Mouse (Mus musculus) heart, embryonic 12.5 days (tissue): ENCODE measurements around the gene Chrm3. TPM values are rescaled to one million over a fixed set of nuclear protein-coding genes. Genes with fewer than 3 reads are reported as not detected.

Experiments
- ATAC-seq: fragments of 200-750 bp; cut with Nextera tagmentation; 2 replicates; pipeline ENCODE4 v1.8.0; 2017; ENCODE audit warnings: moderate TSS enrichment, moderate library complexity; ENCODE audit not compliant: insufficient number of reproducible peaks, low FRiP score
- H3K27ac ChIP-seq: fragments of 300-500 bp; sonication (generic); 2 replicates; pipeline ENCODE4 v1.5.1; 2016; ENCODE audit warnings: mild to moderate bottlenecking, moderate library complexity; ENCODE audit not compliant: poor library complexity, severe bottlenecking
- H3K27me3 ChIP-seq: fragments of 300-500 bp; sonication (generic); replicated peaks from 2 replicates; pipeline ENCODE4 v1.6.1; 2016; ENCODE audit warnings: mild to moderate bottlenecking, moderate library complexity
- H3K36me3 ChIP-seq: fragments of 300-500 bp; sonication (generic); 2 replicates; pipeline ENCODE4 v1.6.1; 2016; ENCODE audit warnings: mild to moderate bottlenecking, moderate library complexity
- H3K4me1 ChIP-seq: fragments of 300-500 bp; sonication (generic); replicated peaks from 2 replicates; pipeline ENCODE4 v1.6.1; 2016; ENCODE audit warnings: mild to moderate bottlenecking
- H3K4me2 ChIP-seq: fragments of 300-500 bp; sonication (generic); 2 replicates; pipeline ENCODE4 v1.6.1; 2016; ENCODE audit warnings: mild to moderate bottlenecking, moderate library complexity
- H3K4me3 ChIP-seq: fragments of 300-500 bp; sonication (generic); 2 replicates; pipeline ENCODE4 v1.5.1; 2016; ENCODE audit warnings: mild to moderate bottlenecking
- H3K9ac ChIP-seq: fragments of 300-500 bp; sonication (generic); 2 replicates; pipeline ENCODE4 v1.6.1; 2016; ENCODE audit warnings: mild to moderate bottlenecking, moderate library complexity
- H3K9me3 ChIP-seq: fragments of 300-500 bp; sonication (generic); replicated peaks from 2 replicates; pipeline ENCODE4 v1.6.1; 2016; ENCODE audit warnings: mild to moderate bottlenecking, moderate library complexity
- WGBS: fragments of 180-500 bp; shearing (Covaris S2); methylation state at CpG from one replicate; pipeline ENCODE4 v1.1.7; 2016; 5-methylcytosine and 5-hydroxymethylcytosine counted together
- polyA plus RNA-seq: library from polyadenylated mRNA; unstranded; fragments of >200 nt; fragmentation: Nextera tagmentation; extraction: Ambion mirVana; gene quantifications from 2 replicates; pipeline ENCODE4 v1.2.1, GENCODE M21; 2016

The Chrm3 gene
- polyA plus RNA-seq, 1 experiment from 2014 or later = 0.61 TPM

- no peak overlapping the region for H3K4me3 ChIP-seq
- ATAC-seq = no peak
- WGBS = 78% methylated on average over 10 of the region's 10 CpGs
These were observed 291.6 kb downstream of the Chrm3 start for GRCm38 (mm10) chr13:10068927-10069580.

GRCm38 (mm10) chr13:10066829-10067618, 293.6 kb downstream of the Chrm3 start:
- no peak overlapping the region for H3K4me3 ChIP-seq
- no peaks in the 10 kb centered on the region for H3K9me3 ChIP-seq
- H3K4me2 ChIP-seq = no peak overlapping the region
- no peak overlapping the region for H3K9ac ChIP-seq
- no peaks in the 10 kb centered on the region for H3K36me3 ChIP-seq
- 76% methylated on average over 12 of the region's 12 CpGs for WGBS
- H3K27ac ChIP-seq = no peak overlapping the region
- H3K4me1 ChIP-seq = no peaks in the 10 kb centered on the region
- ATAC-seq = no peak
- H3K27me3 ChIP-seq = no peaks in the 10 kb centered on the region

More at GRCm38 (mm10) chr13:10068927-10069580, 291.6 kb downstream of the Chrm3 start:
- H3K4me1 ChIP-seq = no peaks in the 10 kb centered on the region
- H3K9me3 ChIP-seq = no peaks in the 10 kb centered on the region
- no peak overlapping the region for H3K4me2 ChIP-seq
- H3K27me3 ChIP-seq = no peaks in the 10 kb centered on the region
- H3K9ac ChIP-seq = no peak overlapping the region
- no peaks in the 10 kb centered on the region for H3K36me3 ChIP-seq
- H3K27ac ChIP-seq = no peak overlapping the region

- 76% methylated on average over 2 of the region's 2 CpGs for WGBS
- H3K27ac ChIP-seq = no peak overlapping the region
- no peaks in the 10 kb centered on the region for H3K9me3 ChIP-seq
- H3K4me2 ChIP-seq = no peak overlapping the region
- no peak overlapping the region for H3K4me3 ChIP-seq
- H3K4me1 ChIP-seq = no peaks in the 10 kb centered on the region
- ATAC-seq = no peak
- no peak overlapping the region for H3K9ac ChIP-seq
- no peaks in the 10 kb centered on the region for H3K36me3 ChIP-seq
- H3K27me3 ChIP-seq = no peaks in the 10 kb centered on the region
These were observed 294.9 kb downstream of the Chrm3 start for GRCm38 (mm10) chr13:10065776-10066175.

- Histone ChIP-seq H3K9me3 (no peaks in the 10 kb centered on the region), H3K27ac (no peak overlapping the region), H3K4me1 (no peaks in the 10 kb centered on the region), H3K9ac (no peak overlapping the region), H3K4me3 (no peak overlapping the region), H3K4me2 (no peak overlapping the region), H3K27me3 (no peaks in the 10 kb centered on the region), H3K36me3 (no peaks in the 10 kb centered on the region)
- 71% methylated on average over 5 of the region's 5 CpGs for WGBS
- ATAC-seq = no peak
These were observed 298.0 kb downstream of the Chrm3 start for GRCm38 (mm10) chr13:10062681-10063080.

GRCm38 (mm10) chr13:10058993-10059392, 301.7 kb downstream of the Chrm3 start:
- H3K4me2 ChIP-seq = no peak overlapping the region
- WGBS = 51% methylated on average over 1 of the region's 1 CpGs
- ATAC-seq = no peak

GRCm38 (mm10) chr13:10057644-10058198, 302.9 kb downstream of the Chrm3 start:
- 55% methylated on average over 2 of the region's 2 CpGs for WGBS
- no peak overlapping the region for H3K9ac ChIP-seq
- no peak overlapping the region for H3K4me2 ChIP-seq
- H3K4me3 ChIP-seq = no peak overlapping the region
- no peak overlapping the region for H3K27ac ChIP-seq
- H3K9me3 ChIP-seq = no peaks in the 10 kb centered on the region
- H3K4me1 ChIP-seq = no peaks in the 10 kb centered on the region
- H3K36me3 ChIP-seq = no peaks in the 10 kb centered on the region
- ATAC-seq = no peak
- H3K27me3 ChIP-seq = no peaks in the 10 kb centered on the region

More at GRCm38 (mm10) chr13:10058993-10059392, 301.7 kb downstream of the Chrm3 start:
- Histone ChIP-seq H3K4me1 (no peaks in the 10 kb centered on the region), H3K9ac (no peak overlapping the region), H3K27ac (no peak overlapping the region), H3K9me3 (no peaks in the 10 kb centered on the region), H3K36me3 (no peaks in the 10 kb centered on the region), H3K4me3 (no peak overlapping the region), H3K27me3 (no peaks in the 10 kb centered on the region)

GRCm38 (mm10) chr13:10054086-10054485, 306.6 kb downstream of the Chrm3 start:
- Histone ChIP-seq H3K27me3 (no peaks in the 10 kb centered on the region), H3K9ac (no peak overlapping the region), H3K4me2 (no peak overlapping the region), H3K9me3 (no peaks in the 10 kb centered on the region), H3K36me3 (no peaks in the 10 kb centered on the region), H3K27ac (no peak overlapping the region), H3K4me3 (no peak overlapping the region), H3K4me1 (no peaks in the 10 kb centered on the region)
- no peak for ATAC-seq

GRCm38 (mm10) chr13:10053301-10053889, 307.3 kb downstream of the Chrm3 start:
- no peak overlapping the region for H3K4me2 ChIP-seq
- H3K4me1 ChIP-seq = no peaks in the 10 kb centered on the region
- H3K27ac ChIP-seq = no peak overlapping the region
- no peak for ATAC-seq
- H3K4me3 ChIP-seq = no peak overlapping the region
- no peaks in the 10 kb centered on the region for H3K36me3 ChIP-seq
- H3K9ac ChIP-seq = no peak overlapping the region
- no peaks in the 10 kb centered on the region for H3K27me3 ChIP-seq
- H3K9me3 ChIP-seq = no peaks in the 10 kb centered on the region
- 80% methylated on average over 8 of the region's 8 CpGs for WGBS

GRCm38 (mm10) chr13:10045651-10046350, 314.8 kb downstream of the Chrm3 start:
- Histone ChIP-seq H3K4me2 (peak overlapping the region; percentile 22; the same call in 1 of the 2 replicates), H3K27me3 (no peaks in the 10 kb centered on the region), H3K27ac (no peak overlapping the region), H3K9me3 (no peaks in the 10 kb centered on the region), H3K9ac (no peak overlapping the region), H3K4me1 (peaks cover 14% of the 10 kb centered on the region), H3K4me3 (no peak overlapping the region), H3K36me3 (no peaks in the 10 kb centered on the region)
- ATAC-seq = peak; percentile 42
- WGBS = 43% methylated on average over 7 of the region's 7 CpGs

GRCm38 (mm10) chr13:10044084-10044483, 316.6 kb downstream of the Chrm3 start:
- Histone ChIP-seq H3K27ac (no peak overlapping the region), H3K4me3 (no peak overlapping the region)
- WGBS = 64% methylated on average over 4 of the region's 4 CpGs

More at GRCm38 (mm10) chr13:10044084-10044483, 316.6 kb downstream of the Chrm3 start:
- Histone ChIP-seq H3K9me3 (no peaks in the 10 kb centered on the region), H3K9ac (no peak overlapping the region), H3K27me3 (no peaks in the 10 kb centered on the region), H3K36me3 (no peaks in the 10 kb centered on the region), H3K4me2 (no peak overlapping the region), H3K4me1 (peaks cover 14% of the 10 kb centered on the region)
- peak; percentile 59; the same call in 1 of the 2 replicates for ATAC-seq
